Mouse (Mus musculus): ENCODE results near the gene Pde4c. TPM values are rescaled to one million over a fixed set of nuclear protein-coding genes. Genes with fewer than 3 reads are reported as not detected.
A peak's percentile ranks its signal among the peaks of the same experiment; 100 is the strongest.

Pde4c gene
- polyA plus RNA-seq, 1 experiment: 0.40 TPM

DNA sequence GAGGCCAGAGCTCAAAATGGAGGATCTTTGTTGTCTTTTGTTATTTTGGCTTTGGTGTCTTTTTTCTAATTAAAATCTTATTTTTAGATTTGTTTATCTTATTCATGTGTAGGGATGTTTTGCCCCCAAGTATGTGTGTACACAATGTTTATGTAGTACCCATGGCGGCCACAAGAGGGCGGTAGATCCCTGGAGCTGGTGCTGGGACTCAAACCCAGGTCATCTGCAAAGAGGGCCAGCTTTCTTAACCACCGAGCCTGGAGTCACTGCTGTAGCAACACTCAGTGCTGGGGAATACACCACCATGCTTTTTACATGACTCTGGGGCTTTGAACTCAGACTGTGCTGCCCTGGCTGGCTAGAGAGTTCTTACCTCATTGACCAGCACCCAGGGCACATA lies 39.8 kb downstream of the Pde4c start:
- DNase-seq (ENCODE audit: low read depth): no peak

DNA sequence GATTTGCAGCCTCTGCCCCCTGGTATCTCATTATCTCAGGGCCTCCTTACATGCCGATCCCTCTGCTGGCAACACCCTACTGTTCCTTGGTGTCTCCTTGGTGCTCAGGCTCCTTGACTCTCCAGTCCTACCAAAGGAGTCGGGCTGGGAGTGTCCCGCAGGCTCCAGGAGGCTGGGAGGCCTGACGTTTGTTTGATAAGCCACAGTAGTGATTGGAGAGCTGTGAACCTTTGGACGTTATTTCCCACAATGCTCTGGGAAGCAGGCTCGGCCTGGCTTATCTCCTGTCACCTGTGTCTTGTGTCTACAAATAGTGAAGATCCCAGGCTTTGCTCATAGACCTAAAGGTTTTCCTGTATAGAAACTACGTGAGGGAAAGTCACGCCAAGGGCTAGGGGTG lies 40.5 kb downstream of the Pde4c start:
- DNase-seq (ENCODE audit: low read depth): no peak
- no peak for TF ChIP-seq CTCF (IDR thresholded peaks at IDR 0.05; ENCODE audit: borderline replicate concordance, extremely low read depth, insufficient read depth, insufficient read length)
- TF ChIP-seq POLR2A (IDR thresholded peaks at IDR 0.05; ENCODE audit: borderline replicate concordance, extremely low read depth, insufficient read depth, insufficient read length, poor library complexity, severe bottlenecking): no peak

More for the DNA sequence above, 39.8 kb downstream of the Pde4c start:
- peak; percentile 82 for TF ChIP-seq CTCF (IDR thresholded peaks at IDR 0.05; ENCODE audit: borderline replicate concordance, extremely low read depth, insufficient read depth, insufficient read length)
- TF ChIP-seq POLR2A (IDR thresholded peaks at IDR 0.05; ENCODE audit: borderline replicate concordance, extremely low read depth, insufficient read depth, insufficient read length, poor library complexity, severe bottlenecking): no peak

DNA sequence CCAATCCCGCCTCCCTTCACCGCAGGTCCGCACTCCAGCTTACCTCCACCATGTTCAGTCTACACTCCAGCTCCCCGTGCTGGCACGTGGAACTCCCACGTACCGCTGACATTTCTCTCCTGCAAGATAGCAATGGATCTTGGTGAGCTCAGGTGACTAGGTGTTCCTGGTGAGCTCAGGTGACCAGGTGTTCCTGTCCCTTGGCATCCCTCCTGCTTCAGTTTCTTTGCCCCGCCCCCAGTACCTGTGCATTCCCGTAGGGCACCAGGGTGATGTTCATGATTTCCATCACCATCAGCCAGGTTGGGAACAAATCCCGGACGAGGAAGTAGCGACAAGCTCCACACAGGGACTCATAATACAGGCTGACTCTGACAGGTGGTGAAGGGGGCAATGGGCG lies 41.2 kb downstream of the Pde4c start:
- TF ChIP-seq CTCF (IDR thresholded peaks at IDR 0.05; ENCODE audit: borderline replicate concordance, extremely low read depth, insufficient read depth, insufficient read length) (no peak), POLR2A (IDR thresholded peaks at IDR 0.05; ENCODE audit: borderline replicate concordance, extremely low read depth, insufficient read depth, insufficient read length, poor library complexity, severe bottlenecking) (no peak)
- no peak for DNase-seq (ENCODE audit: low read depth)

DNA sequence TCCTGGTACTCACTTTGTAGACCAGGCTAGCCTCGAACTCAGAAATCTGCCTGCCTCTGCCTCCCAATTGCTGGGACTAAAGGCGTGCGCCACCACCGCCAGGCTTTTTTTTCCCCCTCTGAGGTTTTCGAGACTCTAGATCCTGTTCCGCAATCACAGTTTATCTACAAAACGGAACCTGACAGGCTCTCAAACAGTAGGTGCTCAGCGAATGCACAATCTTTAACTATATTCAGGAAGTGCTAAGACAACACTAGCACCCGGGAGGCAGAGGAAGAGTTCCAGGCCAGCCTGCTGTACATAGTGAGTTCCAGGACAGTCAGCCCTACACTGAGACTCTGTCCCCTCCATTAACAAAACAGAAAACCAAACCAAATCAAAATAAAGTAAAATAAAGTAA lies 41.8 kb downstream of the Pde4c start:
- TF ChIP-seq POLR2A (IDR thresholded peaks at IDR 0.05; ENCODE audit: borderline replicate concordance, extremely low read depth, insufficient read depth, insufficient read length, poor library complexity, severe bottlenecking): no peak
- no peak for DNase-seq (ENCODE audit: low read depth)

- DNase-seq (ENCODE audit: low read depth): no peak
- no peak for TF ChIP-seq POLR2A (IDR thresholded peaks at IDR 0.05; ENCODE audit: borderline replicate concordance, extremely low read depth, insufficient read depth, insufficient read length, poor library complexity, severe bottlenecking)
- TF ChIP-seq CTCF (IDR thresholded peaks at IDR 0.05; ENCODE audit: borderline replicate concordance, extremely low read depth, insufficient read depth, insufficient read length): no peak
These were observed 42.5 kb downstream of the Pde4c start for GRCm38 (mm10) chr8:70765838-70766570.

DNA sequence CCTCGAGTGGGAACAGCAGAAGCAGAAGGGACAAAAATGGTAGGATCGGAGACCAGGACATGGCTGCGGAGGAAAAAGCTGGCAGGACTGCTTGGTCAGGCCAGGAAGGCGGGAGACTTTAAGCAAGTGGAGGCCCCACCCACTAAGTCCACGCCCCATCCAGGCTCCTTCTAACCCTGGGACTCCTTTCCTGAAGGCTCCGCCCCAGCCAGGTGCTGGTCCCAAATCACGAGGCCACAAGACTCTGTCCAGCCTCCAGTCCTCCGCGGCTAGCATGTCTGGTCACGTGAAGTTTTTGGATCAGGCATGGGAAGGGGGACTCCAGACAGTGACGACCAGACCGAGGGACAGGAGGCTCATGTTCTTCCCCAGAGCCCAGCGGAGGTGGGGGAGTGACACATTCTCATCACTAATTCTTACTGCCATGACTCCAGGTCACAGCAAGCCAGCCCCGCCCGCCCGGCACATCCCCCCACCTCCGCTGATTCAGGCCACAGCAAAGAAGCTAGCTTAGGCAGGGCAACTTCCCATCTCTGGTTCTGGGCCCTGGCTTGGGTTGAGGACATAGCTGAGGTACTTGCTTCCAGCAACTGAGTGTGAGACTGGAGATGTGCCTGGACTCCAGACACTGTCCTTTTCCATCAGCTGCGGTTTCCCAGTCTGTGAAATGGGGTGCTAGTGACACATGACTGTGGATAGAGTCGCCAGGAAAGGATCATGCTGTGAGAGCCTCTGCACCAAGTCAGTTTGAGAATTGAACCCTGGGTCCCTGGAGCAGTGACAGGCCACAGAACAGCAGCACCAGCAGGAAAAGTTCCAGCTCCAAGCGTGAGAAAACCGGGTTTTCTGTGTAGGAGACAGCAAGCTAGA lies 43.3 kb downstream of the Pde4c start:
- no peak for TF ChIP-seq CTCF (IDR thresholded peaks at IDR 0.05; ENCODE audit: borderline replicate concordance, extremely low read depth, insufficient read depth, insufficient read length)
- no peak for TF ChIP-seq POLR2A (IDR thresholded peaks at IDR 0.05; ENCODE audit: borderline replicate concordance, extremely low read depth, insufficient read depth, insufficient read length, poor library complexity, severe bottlenecking)
- peak; percentile 50 for DNase-seq (ENCODE audit: low read depth)

DNA sequence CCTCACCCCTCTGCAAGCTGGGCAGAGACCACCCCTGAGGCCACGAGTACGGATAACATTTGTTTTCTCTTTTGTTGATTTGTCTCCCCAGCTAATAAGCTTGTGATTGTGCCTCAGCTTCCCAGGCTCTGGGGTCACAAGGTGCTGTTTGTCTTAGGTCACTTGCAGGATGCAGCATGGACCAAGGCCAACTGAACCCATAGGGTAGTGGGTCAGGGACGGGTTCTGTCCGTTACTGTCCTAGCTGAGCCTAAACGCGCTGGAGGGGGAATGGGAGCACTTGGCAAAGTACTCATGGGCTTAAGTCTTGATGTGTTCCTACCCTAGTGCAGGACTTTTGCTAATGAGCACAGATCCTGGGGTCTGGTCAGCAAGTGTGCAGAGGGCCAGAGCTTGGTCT lies 44.0 kb downstream of the Pde4c start:
- no peak for DNase-seq (ENCODE audit: low read depth)
- no peak for TF ChIP-seq POLR2A (IDR thresholded peaks at IDR 0.05; ENCODE audit: borderline replicate concordance, extremely low read depth, insufficient read depth, insufficient read length, poor library complexity, severe bottlenecking)
- TF ChIP-seq CTCF (IDR thresholded peaks at IDR 0.05; ENCODE audit: borderline replicate concordance, extremely low read depth, insufficient read depth, insufficient read length): no peak

- no peak for TF ChIP-seq CTCF (IDR thresholded peaks at IDR 0.05; ENCODE audit: borderline replicate concordance, extremely low read depth, insufficient read depth, insufficient read length)
- TF ChIP-seq POLR2A (IDR thresholded peaks at IDR 0.05; ENCODE audit: borderline replicate concordance, extremely low read depth, insufficient read depth, insufficient read length, poor library complexity, severe bottlenecking): no peak
These were observed 44.8 kb downstream of the Pde4c start for GRCm38 (mm10) chr8:70768231-70768776.

GRCm38 (mm10) chr8:70768956-70769355 lies 45.4 kb downstream of the Pde4c start:
- TF ChIP-seq CTCF (IDR thresholded peaks at IDR 0.05; ENCODE audit: borderline replicate concordance, extremely low read depth, insufficient read depth, insufficient read length): no peak
- no peak for TF ChIP-seq POLR2A (IDR thresholded peaks at IDR 0.05; ENCODE audit: borderline replicate concordance, extremely low read depth, insufficient read depth, insufficient read length, poor library complexity, severe bottlenecking)
- no peak for DNase-seq (ENCODE audit: low read depth)

More at GRCm38 (mm10) chr8:70768231-70768776, 44.8 kb downstream of the Pde4c start:
- no peak for DNase-seq (ENCODE audit: low read depth)

DNA sequence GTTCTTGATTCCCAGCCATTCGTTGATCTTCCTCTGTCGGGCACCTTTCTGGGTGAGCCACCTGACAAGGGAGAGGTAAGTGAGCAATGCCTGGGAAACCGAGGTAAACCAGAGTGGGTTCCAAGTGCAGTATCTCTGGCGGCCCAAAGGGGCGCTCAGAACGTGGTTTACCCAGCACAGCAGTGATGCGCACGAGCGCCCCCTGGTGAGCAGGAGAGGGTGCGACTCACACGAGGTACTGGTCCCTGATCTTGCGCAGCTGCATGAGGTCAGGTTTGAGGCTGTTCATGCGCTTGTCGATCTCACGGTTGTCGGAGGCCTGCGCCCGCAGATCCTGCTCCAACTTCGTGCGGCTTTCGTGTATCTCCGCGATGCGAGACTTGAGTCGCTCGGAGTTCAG lies 45.8 kb downstream of the Pde4c start:
- DNase-seq (ENCODE audit: low read depth): peak; percentile 97
- TF ChIP-seq POLR2A (IDR thresholded peaks at IDR 0.05; ENCODE audit: borderline replicate concordance, extremely low read depth, insufficient read depth, insufficient read length, poor library complexity, severe bottlenecking): no peak
- TF ChIP-seq CTCF (IDR thresholded peaks at IDR 0.05; ENCODE audit: borderline replicate concordance, extremely low read depth, insufficient read depth, insufficient read length): peak; percentile 100

GRCm38 (mm10) chr8:70769858-70770257 lies 46.3 kb downstream of the Pde4c start:
- TF ChIP-seq CTCF (IDR thresholded peaks at IDR 0.05; ENCODE audit: borderline replicate concordance, extremely low read depth, insufficient read depth, insufficient read length) (no peak), POLR2A (IDR thresholded peaks at IDR 0.05; ENCODE audit: borderline replicate concordance, extremely low read depth, insufficient read depth, insufficient read length, poor library complexity, severe bottlenecking) (no peak)
- no peak for DNase-seq (ENCODE audit: low read depth)

All from brain, embryonic 14.5 days (tissue).